Mouse (Mus musculus): Measurements from ENCODE around the gene Pin1.

Pin1 gene

GRCm38 (mm10) chr9:20703832-20704380, 52.0 kb downstream of the Pin1 start:
- DNase-seq (ENCODE audit: low spot score in 2 of 2) = no peak

- DNase-seq (ENCODE audit: low spot score in 2 of 2) = no peak
These were observed 53.5 kb downstream of the Pin1 start for GRCm38 (mm10) chr9:20705420-20705819.

- no peak for DNase-seq (ENCODE audit: low spot score in 2 of 2)
These were observed 54.1 kb downstream of the Pin1 start for GRCm38 (mm10) chr9:20705981-20706380.

- no peak for DNase-seq (ENCODE audit: low spot score in 2 of 2)
These were observed 58.6 kb downstream of the Pin1 start for GRCm38 (mm10) chr9:20710471-20710870.

- no peak for DNase-seq (ENCODE audit: low spot score in 2 of 2)
These were observed 61.1 kb downstream of the Pin1 start for GRCm38 (mm10) chr9:20712934-20713477.

- DNase-seq (ENCODE audit: low spot score in 2 of 2) = no peak
These were observed 61.6 kb downstream of the Pin1 start for GRCm38 (mm10) chr9:20713478-20713987.

GRCm38 (mm10) chr9:20715332-20715731, 63.4 kb downstream of the Pin1 start:
- DNase-seq (ENCODE audit: low spot score in 2 of 2) = no peak

Measured in spleen, postnatal 36 days (tissue).